Mouse (Mus musculus): ENCODE data around the gene Olfr891.
"Not testable (repeated sequence)": the region's sequence is repeated elsewhere in the genome, so short reads cannot be mapped to it uniquely, and the experiment has no call there.

Gene Olfr891

DNA sequence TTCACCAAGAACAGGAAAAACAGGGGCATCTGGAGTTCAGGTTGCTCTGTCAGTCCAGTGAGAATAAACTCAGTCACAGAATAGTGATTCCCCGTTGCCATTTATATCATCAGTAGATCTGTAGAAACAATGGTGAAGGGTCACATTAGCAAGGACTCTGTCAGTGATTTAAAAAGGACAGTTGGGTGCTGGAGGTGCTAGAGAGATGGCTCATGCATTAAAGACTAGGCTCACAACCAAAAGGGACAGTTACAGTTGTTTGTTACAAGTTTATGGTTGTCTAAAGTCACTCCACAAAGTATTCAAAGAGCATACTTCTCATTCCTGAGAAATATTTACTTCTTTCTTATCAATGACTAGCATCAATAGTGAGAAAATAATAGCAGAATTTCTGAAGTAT is at the start of gene Olfr891:
Gene Olfr891 (minus strand): TSS at position 101 of the 400 bp plus-strand sequence.
- no peak for DNase-seq (ENCODE audit: low spot score in 2 of 2)

- DNase-seq (ENCODE audit: low spot score in 2 of 2) = no peak
Observed at GRCm38 (mm10) chr9:38217755-38218154, 37.1 kb upstream of the Olfr891 start, which contains the start of gene Olfr894. Gene Olfr894, plus strand, starts transcription at chr9:38218055.

GRCm38 (mm10) chr9:38208065-38208464 is 27.4 kb upstream of the Olfr891 start, which contains the start of gene Olfr893:
Gene Olfr893, plus strand, starts transcription at chr9:38208365.
- no peak for DNase-seq (ENCODE audit: low spot score in 2 of 2)

DNA sequence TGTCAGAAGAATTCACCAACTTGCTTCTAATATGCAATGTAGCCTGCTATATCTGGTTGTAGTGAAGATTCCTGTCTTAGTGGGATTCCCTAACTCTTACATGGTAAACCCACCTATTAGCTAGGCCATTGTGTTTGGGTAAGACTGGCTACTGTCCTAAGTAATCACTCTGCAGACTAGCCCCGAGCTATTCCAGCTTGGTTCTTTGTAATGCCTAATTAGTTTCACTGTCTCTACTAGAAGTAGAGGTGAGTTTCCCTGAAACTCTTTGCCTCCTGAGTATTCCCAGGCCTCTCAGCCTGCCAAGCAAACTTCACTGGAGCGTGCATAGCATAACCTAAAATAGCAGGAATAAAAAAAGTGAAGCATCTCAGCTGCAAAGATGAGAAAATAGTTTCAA is 12.3 kb downstream of the Olfr891 start:
- not testable (repeated sequence) for DNase-seq (ENCODE audit: low spot score in 2 of 2)

GRCm38 (mm10) chr9:38142217-38142616 is 38.4 kb downstream of the Olfr891 start, which contains the start of gene Olfr890:
Gene Olfr890, plus strand, starts transcription at chr9:38142517.
- DNase-seq (ENCODE audit: low spot score in 2 of 2) = no peak
